Mouse (Mus musculus): Measurements from ENCODE around the gene Cdc45. TPM values are rescaled to one million over a fixed set of nuclear protein-coding genes. Genes with fewer than 3 reads are reported as not detected.

The Cdc45 gene
- polyA plus RNA-seq, 1 experiment from 2014 or later, result 37.2 TPM

DNA sequence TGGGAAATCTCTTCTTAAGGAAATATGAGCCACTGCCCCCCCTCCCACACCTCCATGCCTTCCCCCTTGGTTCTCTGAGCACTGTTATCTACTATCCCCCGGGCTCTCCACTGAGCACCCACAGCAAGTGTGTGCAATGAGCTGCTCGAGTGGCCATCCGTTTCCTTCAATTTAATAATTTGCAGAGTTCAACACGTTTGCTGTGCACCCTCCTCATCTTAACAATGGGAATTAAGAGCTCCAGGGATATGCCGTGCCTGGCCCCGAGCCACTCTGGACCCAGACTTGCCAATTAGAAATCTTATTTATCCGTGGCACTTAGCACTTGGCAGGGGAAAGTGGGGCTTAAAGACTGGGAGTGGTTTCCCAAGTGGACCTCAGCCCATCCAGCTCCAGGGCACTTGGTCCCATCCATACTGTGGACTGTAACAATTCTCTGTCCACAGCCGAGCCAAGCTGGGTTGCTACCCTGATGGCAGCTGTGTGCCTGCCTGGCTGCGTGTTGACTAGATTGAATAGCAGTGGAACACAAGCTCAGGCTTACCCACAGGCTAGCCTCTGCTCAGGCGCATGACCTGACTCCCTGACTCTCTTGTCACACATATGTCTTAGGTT is 59.8 kb downstream of the Cdc45 start:
- no peak for ATAC-seq
- H3K9ac ChIP-seq, result no peak overlapping the region

DNA sequence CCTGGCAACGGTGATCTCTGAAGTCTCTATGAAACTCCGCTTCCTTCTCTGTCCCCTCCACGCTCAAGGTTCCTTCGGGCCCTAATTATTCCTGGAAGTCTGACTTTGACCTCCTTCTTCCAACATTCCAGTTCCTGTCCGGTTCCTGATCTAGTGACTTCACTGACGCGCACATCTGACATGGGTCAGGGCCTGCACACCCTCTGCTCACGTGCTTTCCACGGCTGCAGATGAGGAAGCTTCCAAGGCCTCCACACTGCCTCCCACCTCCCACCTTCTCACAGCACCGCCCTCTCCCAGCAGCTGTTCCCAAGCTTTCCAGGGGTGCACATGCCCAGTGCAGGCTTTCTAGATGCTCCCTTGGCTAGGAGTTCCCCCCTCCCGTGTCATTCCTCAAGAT is 60.7 kb downstream of the Cdc45 start:
- no peaks in the 10 kb centered on the region for H3K36me3 ChIP-seq
- ATAC-seq, result no peak
- no peaks in the 10 kb centered on the region for H3K4me1 ChIP-seq (replicated peaks)
- no peaks in the 10 kb centered on the region for H3K9me3 ChIP-seq
- no peak overlapping the region for H3K4me2 ChIP-seq (replicated peaks)
- no peak overlapping the region for H3K9ac ChIP-seq
- H3K27ac ChIP-seq, result no peak overlapping the region
- no peak overlapping the region for H3K4me3 ChIP-seq (replicated peaks)
- WGBS, result 69% methylated on average over 11 of the region's 11 CpGs
- H3K27me3 ChIP-seq (replicated peaks), result no peaks in the 10 kb centered on the region

More for the DNA sequence above, 59.8 kb downstream of the Cdc45 start:
- WGBS, result 75% methylated on average over 10 of the region's 10 CpGs
- Histone ChIP-seq H3K27ac (no peak overlapping the region), H3K4me3 (replicated peaks) (no peak overlapping the region), H3K4me1 (replicated peaks) (no peaks in the 10 kb centered on the region), H3K27me3 (replicated peaks) (no peaks in the 10 kb centered on the region), H3K36me3 (no peaks in the 10 kb centered on the region), H3K4me2 (replicated peaks) (no peak overlapping the region), H3K9me3 (no peaks in the 10 kb centered on the region)

DNA sequence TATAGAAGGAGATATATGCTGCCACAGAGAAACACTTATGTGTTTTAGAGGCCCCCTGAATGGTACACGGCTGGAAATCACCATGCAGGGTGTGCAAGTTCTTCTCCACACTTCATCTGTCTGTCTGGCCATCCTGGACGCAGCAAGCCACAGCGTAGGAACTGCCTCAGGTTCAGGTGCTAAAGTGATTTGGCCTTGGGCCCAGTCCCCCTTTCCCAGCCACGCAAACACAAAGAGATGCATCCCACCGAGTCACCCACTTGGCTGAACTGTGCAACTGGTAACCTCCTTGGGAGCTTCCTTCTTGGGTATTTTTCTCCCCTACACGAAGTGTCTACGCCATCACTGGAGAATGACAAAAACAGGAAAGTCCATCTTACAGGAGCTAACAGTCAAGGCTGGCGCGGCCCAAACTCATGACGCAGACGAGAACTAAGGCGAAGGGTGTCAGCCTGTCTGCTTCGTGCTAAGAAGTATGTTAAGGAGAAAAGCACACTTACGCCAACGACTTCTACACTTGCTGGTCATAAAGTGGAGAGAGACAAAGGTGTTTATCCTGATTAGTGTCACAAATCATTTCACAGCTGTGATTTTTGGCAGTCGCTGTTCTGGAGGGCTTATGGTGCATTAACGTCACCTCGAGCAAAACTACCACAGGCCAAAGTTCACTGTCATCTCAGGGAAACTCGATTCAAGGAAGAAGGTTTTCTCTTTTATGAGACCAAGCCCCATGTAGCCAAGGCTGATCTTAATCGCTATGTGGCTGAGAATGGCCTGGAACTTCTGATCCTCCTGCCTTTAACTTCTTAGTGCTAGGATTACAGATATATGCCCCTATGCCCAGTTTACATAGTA is 65.3 kb downstream of the Cdc45 start:
- Histone ChIP-seq H3K4me3 (replicated peaks) (no peak overlapping the region), H3K4me2 (replicated peaks) (no peak overlapping the region), H3K27me3 (replicated peaks) (no peaks in the 10 kb centered on the region), H3K4me1 (replicated peaks) (no peaks in the 10 kb centered on the region), H3K9ac (no peak overlapping the region), H3K9me3 (no peaks in the 10 kb centered on the region), H3K27ac (no peak overlapping the region), H3K36me3 (no peaks in the 10 kb centered on the region)
- WGBS, result 70% methylated on average over 20 of the region's 20 CpGs
- ATAC-seq, result peak; percentile 44; the same call in 1 of the 2 replicates

DNA sequence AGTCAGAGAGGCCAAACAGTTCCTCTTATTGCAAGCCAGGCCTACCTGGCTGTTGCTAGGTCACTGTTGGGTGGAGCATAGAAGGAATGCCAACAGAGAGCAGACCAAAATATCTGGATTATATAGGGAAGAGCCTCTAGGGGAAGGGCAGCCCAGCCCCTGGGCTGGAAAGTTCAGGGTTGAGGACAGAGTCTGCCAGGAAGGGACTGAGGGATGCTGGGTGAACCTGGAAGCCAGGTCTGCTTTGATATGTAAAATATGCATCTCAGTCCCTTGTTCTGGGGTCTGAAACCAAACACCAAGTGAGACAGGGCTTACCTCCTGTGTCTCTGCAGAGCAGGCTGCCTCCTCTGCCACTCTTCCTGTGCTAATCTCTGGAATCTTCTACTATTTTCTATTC is 73.5 kb downstream of the Cdc45 start:
- no peaks in the 10 kb centered on the region for H3K36me3 ChIP-seq
- ATAC-seq, result no peak
- H3K27me3 ChIP-seq (replicated peaks), result no peaks in the 10 kb centered on the region
- no peak overlapping the region for H3K27ac ChIP-seq
- H3K9ac ChIP-seq, result no peak overlapping the region
- H3K4me1 ChIP-seq (replicated peaks), result no peaks in the 10 kb centered on the region
- no peak overlapping the region for H3K4me2 ChIP-seq (replicated peaks)
- no peak overlapping the region for H3K4me3 ChIP-seq (replicated peaks)
- H3K9me3 ChIP-seq, result no peaks in the 10 kb centered on the region

DNA sequence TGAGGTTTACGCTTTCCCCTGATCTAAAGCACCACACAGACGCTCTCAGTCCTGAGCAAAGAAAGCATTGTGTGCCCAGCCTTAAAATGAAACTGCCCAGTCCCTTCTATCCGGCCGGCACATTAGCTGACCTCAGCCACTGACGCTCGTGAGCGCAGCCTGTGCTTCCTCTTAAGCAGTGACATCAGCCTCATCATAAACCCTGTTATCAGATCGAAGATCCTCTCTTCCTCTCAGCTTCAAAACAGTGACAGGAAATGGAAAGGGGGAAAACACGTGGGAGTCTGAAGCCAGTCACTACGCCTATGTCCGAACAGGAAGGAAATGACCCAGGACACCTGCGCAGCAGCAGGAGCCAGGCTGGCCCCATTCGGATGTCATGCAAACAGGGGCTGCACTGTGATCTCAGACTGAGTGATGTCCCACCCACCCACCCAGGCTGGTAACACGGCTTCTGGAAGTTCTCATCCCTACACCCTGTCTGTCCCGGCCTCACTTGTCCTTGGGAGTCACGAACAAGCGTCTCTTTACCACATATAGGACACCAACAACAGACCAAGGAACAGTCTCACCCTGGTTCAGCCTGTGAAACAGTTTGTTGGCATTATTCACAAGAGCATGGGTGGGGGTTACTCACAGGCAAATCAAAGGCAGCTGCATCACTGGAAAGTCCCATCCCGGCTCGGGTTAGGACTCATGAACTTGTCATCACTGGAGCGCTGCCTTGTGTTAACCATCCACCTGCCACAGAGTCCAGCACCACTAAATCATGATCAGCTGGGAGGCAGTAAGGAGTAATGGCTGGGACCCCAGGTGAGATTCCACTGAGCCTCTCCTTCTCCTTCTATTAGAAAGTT is 78.5 kb downstream of the Cdc45 start:
- Histone ChIP-seq H3K27me3 (replicated peaks) (no peaks in the 10 kb centered on the region), H3K4me2 (replicated peaks) (peak overlapping the region; percentile 52), H3K9ac (no peak overlapping the region), H3K9me3 (no peaks in the 10 kb centered on the region), H3K36me3 (no peaks in the 10 kb centered on the region), H3K4me1 (replicated peaks) (no peaks in the 10 kb centered on the region), H3K27ac (no peak overlapping the region), H3K4me3 (replicated peaks) (no peak overlapping the region)
- peak; percentile 41; the same call in 1 of the 2 replicates for ATAC-seq
- 39% methylated on average over 20 of the region's 20 CpGs for WGBS

DNA sequence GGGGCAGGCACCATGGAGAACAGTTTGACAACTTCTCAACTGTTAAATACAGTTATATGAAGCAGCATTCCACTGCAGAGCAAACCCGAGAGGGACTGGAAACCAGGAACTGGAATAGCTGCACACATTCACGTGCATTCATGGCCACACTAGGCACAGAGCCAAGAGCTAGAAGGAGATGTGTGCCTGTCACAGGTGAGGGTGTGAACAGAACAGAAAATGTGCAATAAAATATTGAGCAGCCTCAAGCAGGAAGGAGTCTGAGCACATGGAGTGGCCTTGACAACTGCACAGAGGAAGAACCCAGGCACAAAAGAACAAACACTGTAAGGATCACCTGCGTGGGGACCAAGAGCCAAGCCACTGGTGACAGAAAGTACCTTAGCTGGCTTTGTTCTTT is 81.1 kb downstream of the Cdc45 start:
- peak; percentile 82 for ATAC-seq
- H3K4me1 ChIP-seq (replicated peaks), result no peaks in the 10 kb centered on the region
- no peak overlapping the region for H3K27ac ChIP-seq
- no peaks in the 10 kb centered on the region for H3K36me3 ChIP-seq
- H3K4me2 ChIP-seq (replicated peaks), result no peak overlapping the region
- H3K9ac ChIP-seq, result no peak overlapping the region
- H3K27me3 ChIP-seq (replicated peaks), result no peaks in the 10 kb centered on the region
- WGBS, result 48% methylated on average over 3 of the region's 3 CpGs
- no peaks in the 10 kb centered on the region for H3K9me3 ChIP-seq
- no peak overlapping the region for H3K4me3 ChIP-seq (replicated peaks)

Other genes starting within 250 kb of the Cdc45 start
- gene Tbx1, start 221.3 kb downstream of the Cdc45 start, polyA plus RNA-seq (2015; fragmentation: Nextera tagmentation; extraction: Ambion mirVana), result 0.23 and 0.49 TPM in 2 replicates
- 2.2 and 2.5 TPM in 2 replicates for gene Gp1bb, start 189.6 kb downstream of the Cdc45 start, polyA plus RNA-seq (2015; fragmentation: Nextera tagmentation; extraction: Ambion mirVana)
- 3.5 and 4.3 TPM in 2 replicates for gene Gm49601, start 185.6 kb downstream of the Cdc45 start, polyA plus RNA-seq (2015; fragmentation: Nextera tagmentation; extraction: Ambion mirVana)
- 39.0 and 42.7 TPM in 2 replicates for gene Sept5, start 182.0 kb downstream of the Cdc45 start, polyA plus RNA-seq (2015; fragmentation: Nextera tagmentation; extraction: Ambion mirVana)
- 26.2 and 28.7 TPM in 2 replicates for gene Cldn5, start 35.1 kb downstream of the Cdc45 start, polyA plus RNA-seq (2015; fragmentation: Nextera tagmentation; extraction: Ambion mirVana)
- 69.1 and 74.8 TPM in 2 replicates for gene Ufd1, start 208 bp downstream of the Cdc45 start, polyA plus RNA-seq (2015; fragmentation: Nextera tagmentation; extraction: Ambion mirVana)
- 38.6 and 53.7 TPM in 2 replicates for gene 2510002D24Rik, start 24.6 kb upstream of the Cdc45 start, polyA plus RNA-seq (2015; fragmentation: Nextera tagmentation; extraction: Ambion mirVana)
- gene Gm28539, start 24.6 kb upstream of the Cdc45 start, polyA plus RNA-seq (2015; fragmentation: Nextera tagmentation; extraction: Ambion mirVana), result not detected in 2 replicates
- gene Mrpl40, start 64.9 kb upstream of the Cdc45 start, polyA plus RNA-seq (2015; fragmentation: Nextera tagmentation; extraction: Ambion mirVana), result 97.9 and 98.4 TPM in 2 replicates
- 12.3 and 12.4 TPM in 2 replicates for gene Hira, start 65.0 kb upstream of the Cdc45 start, polyA plus RNA-seq (2015; fragmentation: Nextera tagmentation; extraction: Ambion mirVana)

All from intestine, embryonic 15.5 days (tissue).